Comparison of ENCODE assay signal across 9 mouse cellular contexts in the genomic region with DNA sequence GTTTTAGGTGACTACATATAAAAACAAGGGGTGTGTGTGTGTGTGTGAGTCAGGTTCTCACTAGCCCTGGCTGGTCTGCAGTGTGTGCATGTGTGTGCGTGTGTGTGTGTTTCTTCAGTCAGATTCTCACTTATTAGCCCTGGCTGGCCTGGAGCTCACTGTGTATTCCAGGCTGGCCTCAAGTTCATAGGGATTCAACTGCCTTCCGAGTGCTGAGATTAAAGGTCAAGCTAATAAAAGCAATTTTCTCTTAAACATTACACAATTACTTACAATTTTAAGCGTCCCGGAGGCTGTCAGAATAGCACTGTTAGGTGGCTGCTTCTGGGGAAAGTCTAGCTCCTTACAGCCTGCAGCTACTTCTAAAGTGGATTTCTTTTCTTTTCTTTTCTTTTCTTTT. TPM values are rescaled to one million over a fixed set of nuclear protein-coding genes. Genes with fewer than 3 reads are reported as not detected.
DNase-seq lines count a peak whose midpoint lies in the region; ATAC-seq and TF ChIP-seq lines count a peak whose summit lies in the region.
"Had no signal": no experiment of that assay in that cellular context is flagged by ENCODE, and none has a peak within 500 bp of the region (broad histone marks: within the 10 kb centered on the region; RNA-seq: fewer than 3 reads in every experiment).

Gene Angptl1, plus strand, starts transcription at position 386 of the 400 bp plus-strand sequence.

- no peaks in the 10 kb centered on the region for H3K36me3 ChIP-seq in heart, embryonic 10.5 days
- H3K36me3 ChIP-seq in embryonic facial prominence, embryonic 12.5 days = no peaks in the 10 kb centered on the region
- H3K36me3 ChIP-seq in hindbrain, postnatal 0 days (ENCODE audit: insufficient read depth, low read length) = no peaks in the 10 kb centered on the region
- no peaks in the 10 kb centered on the region for H3K36me3 ChIP-seq in midbrain, embryonic 14.5 days (ENCODE audit: control insufficient read depth, insufficient read depth, low read length)
- H3K36me3 ChIP-seq: liver, embryonic 13.5 days had no signal

- no peak for DNase-seq in heart, embryonic 10.5 days (ENCODE audit: low spot score)
- DNase-seq in heart, postnatal 14 days = no peak
- DNase-seq in hindbrain, postnatal 0 days (ENCODE audit: low spot score) = no peak
- DNase-seq in midbrain, embryonic 14.5 days = no peak
- no peak for DNase-seq in layer of hippocampus, postnatal 14 days (ENCODE audit: low spot score in 2 of 2)
- no peak for DNase-seq in thymus, postnatal 10 days (ENCODE audit: low spot score in 2 of 2)
- DNase-seq: liver, embryonic 13.5 days had no signal

- peak within 1 kb of the TSS; percentile 33; the same call in 1 of the 2 replicates for H3K4me3 ChIP-seq in heart, embryonic 10.5 days
- H3K4me3 ChIP-seq in embryonic facial prominence, embryonic 12.5 days = peak within 1 kb of the TSS; percentile 31
- H3K4me3 ChIP-seq in hindbrain, postnatal 0 days (ENCODE audit: low read length) = no peak within 1 kb of the TSS; the same call in 1 of the 2 replicates
- H3K4me3 ChIP-seq in midbrain, embryonic 14.5 days (replicated peaks; ENCODE audit: low read depth, low read length) = no peak within 1 kb of the TSS
- H3K4me3 ChIP-seq: liver, embryonic 13.5 days had no signal

- H3K27ac ChIP-seq in heart, embryonic 10.5 days = peak within 1 kb of the TSS; percentile 67
- peak within 1 kb of the TSS; percentile 88 for H3K27ac ChIP-seq in embryonic facial prominence, embryonic 12.5 days
- H3K27ac ChIP-seq in hindbrain, postnatal 0 days = no peak within 1 kb of the TSS
- H3K27ac ChIP-seq in midbrain, embryonic 14.5 days (replicated peaks; ENCODE audit: low read depth, low read length) = 0 out of 2 replicates have a peak within 1 kb of the TSS, but pooled peaks have one; percentile 22
- H3K27ac ChIP-seq: liver, embryonic 13.5 days had no signal

- H3K4me2 ChIP-seq in embryonic facial prominence, embryonic 12.5 days (replicated peaks) = peak within 1 kb of the TSS; percentile 50
- H3K4me2 ChIP-seq in hindbrain, postnatal 0 days (ENCODE audit: low read depth, low read length) = peak within 1 kb of the TSS; percentile 44
- peak within 1 kb of the TSS; percentile 19 for H3K4me2 ChIP-seq in midbrain, embryonic 14.5 days (ENCODE audit: low read length)
- H3K4me2 ChIP-seq: liver, embryonic 13.5 days had no signal

- ATAC-seq in embryonic facial prominence, embryonic 12.5 days (ENCODE audit: insufficient number of reproducible peaks, insufficient read depth, low FRiP score, low TSS enrichment) = no peak
- no peak for ATAC-seq in hindbrain, postnatal 0 days
- no peak for ATAC-seq in midbrain, embryonic 14.5 days (ENCODE audit: low FRiP score, low TSS enrichment)
- ATAC-seq in granulocyte monocyte progenitor cell, adult 5-6 weeks (replicated peaks; ENCODE audit: poor library complexity, severe bottlenecking) = no peak

- WGBS in heart, embryonic 10.5 days = 77% methylated on average over 4 of the region's 4 CpGs
- 18% methylated on average over 4 of the region's 4 CpGs for WGBS in embryonic facial prominence, embryonic 12.5 days
- 45% methylated on average over 4 of the region's 4 CpGs for WGBS in hindbrain, postnatal 0 days
- 51% methylated on average over 4 of the region's 4 CpGs for WGBS in midbrain, embryonic 14.5 days

- peaks cover 32% of the 10 kb centered on the region for H3K4me1 ChIP-seq in heart, embryonic 10.5 days
- H3K4me1 ChIP-seq in embryonic facial prominence, embryonic 12.5 days = peaks cover 32% of the 10 kb centered on the region
- H3K4me1 ChIP-seq in hindbrain, postnatal 0 days (ENCODE audit: insufficient read depth, low read length) = 0 out of 2 replicates have a peak, but pooled peaks cover 8% of the 10 kb centered on the region
- peaks cover 4% of the 10 kb centered on the region; the same call in 1 of the 2 replicates for H3K4me1 ChIP-seq in midbrain, embryonic 14.5 days (ENCODE audit: control insufficient read depth, insufficient read depth, low read length)

- no peaks in the 10 kb centered on the region for H3K9me3 ChIP-seq in heart, embryonic 10.5 days
- H3K9me3 ChIP-seq in embryonic facial prominence, embryonic 12.5 days = no peaks in the 10 kb centered on the region
- no peaks in the 10 kb centered on the region for H3K9me3 ChIP-seq in hindbrain, postnatal 0 days (ENCODE audit: low read length)
- no peaks in the 10 kb centered on the region for H3K9me3 ChIP-seq in midbrain, embryonic 14.5 days (ENCODE audit: control insufficient read depth, low read length)
- H3K9me3 ChIP-seq: liver, embryonic 13.5 days had no signal

- intact Hi-C loops in heart, postnatal 14 days (cut with DNase I) = no loop called here

- H3K9ac ChIP-seq in embryonic facial prominence, embryonic 12.5 days = peak within 1 kb of the TSS; percentile 33; the same call in 1 of the 2 replicates
- no peak within 1 kb of the TSS for H3K9ac ChIP-seq in hindbrain, postnatal 0 days (replicated peaks; ENCODE audit: low read length)
- H3K9ac ChIP-seq in midbrain, embryonic 14.5 days (replicated peaks; ENCODE audit: low read length) = 0 out of 2 replicates have a peak within 1 kb of the TSS, but pooled peaks have one; percentile 6
- H3K9ac ChIP-seq: liver, embryonic 13.5 days had no signal

- no peak for TF ChIP-seq CTCF in hindbrain, postnatal 0 days (IDR thresholded peaks at IDR 0.05; ENCODE audit: low read depth)

- H3K27me3 ChIP-seq in heart, embryonic 10.5 days (ENCODE audit: insufficient read depth, poor library complexity, severe bottlenecking) = no peaks in the 10 kb centered on the region
- H3K27me3 ChIP-seq in embryonic facial prominence, embryonic 12.5 days = no peaks in the 10 kb centered on the region
- no peaks in the 10 kb centered on the region for H3K27me3 ChIP-seq in hindbrain, postnatal 0 days (ENCODE audit: insufficient read depth, low read length)
- no peaks in the 10 kb centered on the region for H3K27me3 ChIP-seq in midbrain, embryonic 14.5 days (ENCODE audit: control insufficient read depth, insufficient read depth, low read length)
- H3K27me3 ChIP-seq: liver, embryonic 13.5 days had no signal

RNA-seq across cellular contexts. Expression of gene Angptl1, which starts in this region (rescaled TPM):
- 0.79 and 1.9 TPM in 2 replicates for polyA plus RNA-seq in heart, embryonic 10.5 days (2016; fragmentation: Nextera tagmentation; extraction: Ambion mirVana)
- total RNA-seq in heart, postnatal 14 days (2021) = 1 to 10 TPM; 2.3 to 3.1 TPM
- 21.3 and 24.1 TPM in 2 replicates for polyA plus RNA-seq in embryonic facial prominence, embryonic 12.5 days (2016; fragmentation: Nextera tagmentation; extraction: Ambion mirVana)
- 1.4 and 1.5 TPM in 2 replicates for total RNA-seq in hindbrain, postnatal 0 days (2014; rRNA removed)
- polyA plus RNA-seq in hindbrain, postnatal 0 days (2015; fragmentation: Nextera tagmentation; extraction: Ambion mirVana) = 1.0 and 1.3 TPM in 2 replicates
- polyA plus RNA-seq in midbrain, embryonic 14.5 days (2014; fragmentation: Nextera tagmentation; extraction: Ambion mirVana) = 0.80 and 1.1 TPM in 2 replicates
- not detected in 2 replicates for total RNA-seq in granulocyte monocyte progenitor cell, adult 5-6 weeks (2014; fragmentation: Nextera tagmentation)
- not detected in 2 replicates for total RNA-seq in granulocyte monocyte progenitor cell, adult 5-6 weeks (2017)
- 1 to 10 TPM; 1.1 to 1.4 TPM for total RNA-seq in layer of hippocampus, postnatal 14 days (2021)

Comparison
In these comparisons a context has a peak if more than half of its experiments do, and no peak if none do; other contexts are left out.
1. H3K4me3 ChIP-seq: peak in heart, embryonic 10.5 days (single experiment) and embryonic facial prominence, embryonic 12.5 days (single experiment); none in hindbrain, postnatal 0 days (single experiment) and midbrain, embryonic 14.5 days (single experiment).
2. Peak in every context shown above with its lines, with median percentiles within 50 percentile points of each other: H3K4me2 ChIP-seq.